ENCODE assay signal across 24 mouse cellular contexts in the genomic region with DNA sequence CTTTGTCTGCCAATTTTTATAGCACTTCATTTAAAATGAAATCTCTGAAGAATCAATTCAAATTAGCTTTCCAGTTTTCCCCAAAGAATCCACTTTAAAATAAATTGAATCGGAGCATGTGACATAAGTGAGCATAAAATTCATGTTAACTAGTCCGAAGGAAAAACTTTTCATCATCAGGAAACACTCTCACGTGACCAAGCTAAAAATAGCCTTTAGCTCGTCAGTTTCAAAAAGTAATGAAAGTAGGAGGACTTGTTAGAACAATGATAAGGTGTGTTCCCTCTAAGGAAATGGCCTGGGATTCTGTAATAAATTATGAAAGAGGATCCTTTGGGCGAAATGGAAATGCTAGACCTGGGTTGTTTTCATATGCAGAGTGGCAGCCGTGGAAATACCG.
DNase-seq lines count a peak whose midpoint lies in the region; ATAC-seq and TF ChIP-seq lines count a peak whose summit lies in the region.
"Had no signal": no experiment of that assay in that cellular context is flagged by ENCODE, and none has a peak within 500 bp of the region (broad histone marks: within the 10 kb centered on the region; RNA-seq: fewer than 3 reads in every experiment).

No protein-coding gene starts in this region.

- 41% methylated on average over 7 of the region's 7 CpGs for WGBS in heart, embryonic 15.5 days
- WGBS in midbrain, postnatal 0 days: 51% methylated on average over 7 of the region's 7 CpGs
- WGBS in midbrain, embryonic 11.5 days: 86% methylated on average over 7 of the region's 7 CpGs
- WGBS in embryonic facial prominence, embryonic 14.5 days: 42% methylated on average over 7 of the region's 7 CpGs
- WGBS in stomach, postnatal 0 days: 61% methylated on average over 7 of the region's 7 CpGs

- TF ChIP-seq CTCF in midbrain, postnatal 0 days (IDR thresholded peaks at IDR 0.05): no peak
- no peak for TF ChIP-seq CTCF in stomach, postnatal 0 days (IDR thresholded peaks at IDR 0.05; ENCODE audit: low read depth)

- no peak for DNase-seq in heart, adult 9 months (ENCODE audit: low spot score in 2 of 2)
- peak; percentile 25 for DNase-seq in midbrain, postnatal 0 days (ENCODE audit: low spot score)
- no peak for DNase-seq in midbrain, embryonic 11.5 days (ENCODE audit: low spot score, missing footprints)
- peak; percentile 65 for DNase-seq in embryonic facial prominence, embryonic 14.5 days (ENCODE audit: low spot score)
- DNase-seq in stomach, postnatal 0 days (ENCODE audit: low spot score): no peak
- DNase-seq in retina, embryonic 14.5 days (ENCODE audit: low spot score): no peak
- DNase-seq in cerebellum, postnatal 4 days (ENCODE audit: low spot score in 2 of 2): no peak
- DNase-seq: adrenal gland, adult 8-10 months; cerebellum, adult 2 months; cerebellum, postnatal 25 days; heart, postnatal 4 days; kidney, adult 2 months; layer of hippocampus, adult 9-11 months; lung, embryonic 14.5 days; lung, postnatal 14 days; thymus, postnatal 14 days had no signal

- H3K9me3 ChIP-seq in heart, embryonic 15.5 days (replicated peaks): no peaks in the 10 kb centered on the region
- H3K9me3 ChIP-seq in midbrain, postnatal 0 days (ENCODE audit: low read length): no peaks in the 10 kb centered on the region
- H3K9me3 ChIP-seq in midbrain, embryonic 11.5 days (ENCODE audit: control insufficient read depth, low read length): no peaks in the 10 kb centered on the region
- no peaks in the 10 kb centered on the region for H3K9me3 ChIP-seq in embryonic facial prominence, embryonic 14.5 days (ENCODE audit: control insufficient read depth, low read length)
- no peaks in the 10 kb centered on the region for H3K9me3 ChIP-seq in stomach, postnatal 0 days (ENCODE audit: control insufficient read depth, low read length)
- H3K9me3 ChIP-seq: forebrain, embryonic 10.5 days; forebrain, embryonic 15.5 days; hindbrain, embryonic 13.5 days; liver, embryonic 15.5 days; midbrain, embryonic 15.5 days; stomach, embryonic 15.5 days had no signal

- H3K27ac ChIP-seq in heart, embryonic 15.5 days: no peak overlapping the region
- no peak overlapping the region for H3K27ac ChIP-seq in midbrain, postnatal 0 days (ENCODE audit: low read depth, low read length)
- H3K27ac ChIP-seq in midbrain, embryonic 11.5 days (ENCODE audit: low read depth, low read length): no peak overlapping the region
- H3K27ac ChIP-seq in embryonic facial prominence, embryonic 14.5 days (replicated peaks; ENCODE audit: low read depth, low read length): no peak overlapping the region
- no peak overlapping the region for H3K27ac ChIP-seq in stomach, postnatal 0 days (replicated peaks)
- H3K27ac ChIP-seq: forebrain, embryonic 10.5 days; forebrain, embryonic 15.5 days; hindbrain, embryonic 13.5 days; liver, embryonic 15.5 days; midbrain, embryonic 15.5 days; neural tube, embryonic 13.5 days; stomach, embryonic 15.5 days had no signal

- no peaks in the 10 kb centered on the region for H3K27me3 ChIP-seq in heart, embryonic 15.5 days
- no peaks in the 10 kb centered on the region for H3K27me3 ChIP-seq in midbrain, postnatal 0 days (ENCODE audit: insufficient read depth, low read length)
- H3K27me3 ChIP-seq in midbrain, embryonic 11.5 days (ENCODE audit: control insufficient read depth, insufficient read depth, low read length): no peaks in the 10 kb centered on the region
- H3K27me3 ChIP-seq in embryonic facial prominence, embryonic 14.5 days (replicated peaks; ENCODE audit: control insufficient read depth, insufficient read depth, low read length): no peaks in the 10 kb centered on the region
- no peaks in the 10 kb centered on the region for H3K27me3 ChIP-seq in stomach, postnatal 0 days (ENCODE audit: control insufficient read depth, insufficient read depth, low read length)
- H3K27me3 ChIP-seq: forebrain, embryonic 15.5 days; hindbrain, embryonic 13.5 days; liver, embryonic 15.5 days; midbrain, embryonic 15.5 days; neural tube, embryonic 13.5 days; stomach, embryonic 15.5 days had no signal

- H3K4me3 ChIP-seq in heart, embryonic 15.5 days: no peak overlapping the region
- H3K4me3 ChIP-seq in midbrain, postnatal 0 days (ENCODE audit: low read depth, low read length): no peak overlapping the region
- H3K4me3 ChIP-seq in midbrain, embryonic 11.5 days (ENCODE audit: low read depth, low read length): no peak overlapping the region
- no peak overlapping the region for H3K4me3 ChIP-seq in embryonic facial prominence, embryonic 14.5 days (ENCODE audit: low read depth, low read length)
- no peak overlapping the region for H3K4me3 ChIP-seq in stomach, postnatal 0 days (ENCODE audit: low read depth, low read length)
- H3K4me3 ChIP-seq: forebrain, embryonic 10.5 days; forebrain, embryonic 15.5 days; hindbrain, embryonic 13.5 days; liver, embryonic 15.5 days; midbrain, embryonic 15.5 days; neural tube, embryonic 13.5 days; stomach, embryonic 15.5 days had no signal

- H3K36me3 ChIP-seq in heart, embryonic 15.5 days: no peaks in the 10 kb centered on the region
- no peaks in the 10 kb centered on the region for H3K36me3 ChIP-seq in midbrain, postnatal 0 days (ENCODE audit: insufficient read depth, low read length)
- no peaks in the 10 kb centered on the region for H3K36me3 ChIP-seq in midbrain, embryonic 11.5 days (ENCODE audit: control insufficient read depth, insufficient read depth, low read length)
- H3K36me3 ChIP-seq in embryonic facial prominence, embryonic 14.5 days (ENCODE audit: control insufficient read depth, insufficient read depth, low read length): no peaks in the 10 kb centered on the region
- no peaks in the 10 kb centered on the region for H3K36me3 ChIP-seq in stomach, postnatal 0 days (ENCODE audit: control insufficient read depth, insufficient read depth, low read length)
- H3K36me3 ChIP-seq: forebrain, embryonic 10.5 days; forebrain, embryonic 15.5 days; hindbrain, embryonic 13.5 days; liver, embryonic 15.5 days; midbrain, embryonic 15.5 days; neural tube, embryonic 13.5 days; stomach, embryonic 15.5 days had no signal

- H3K4me1 ChIP-seq in heart, embryonic 15.5 days (replicated peaks): 0 out of 2 replicates have a peak, but pooled peaks cover 10% of the 10 kb centered on the region
- H3K4me1 ChIP-seq in midbrain, postnatal 0 days (ENCODE audit: insufficient read depth, low read length): no peaks in the 10 kb centered on the region
- no peaks in the 10 kb centered on the region for H3K4me1 ChIP-seq in midbrain, embryonic 11.5 days (ENCODE audit: control insufficient read depth, insufficient read depth, low read length)
- peaks cover 8% of the 10 kb centered on the region; the same call in 1 of the 2 replicates for H3K4me1 ChIP-seq in embryonic facial prominence, embryonic 14.5 days (ENCODE audit: control insufficient read depth, insufficient read depth, low read length)
- H3K4me1 ChIP-seq in stomach, postnatal 0 days (replicated peaks; ENCODE audit: control insufficient read depth, insufficient read depth): no peaks in the 10 kb centered on the region
- H3K4me1 ChIP-seq: forebrain, embryonic 15.5 days; liver, embryonic 15.5 days; midbrain, embryonic 15.5 days; neural tube, embryonic 13.5 days; stomach, embryonic 15.5 days had no signal

- no peak overlapping the region for H3K9ac ChIP-seq in heart, embryonic 15.5 days
- no peak overlapping the region for H3K9ac ChIP-seq in midbrain, postnatal 0 days (replicated peaks; ENCODE audit: low read length, poor library complexity, severe bottlenecking)
- H3K9ac ChIP-seq in midbrain, embryonic 11.5 days (ENCODE audit: low read length): no peak overlapping the region
- no peak overlapping the region for H3K9ac ChIP-seq in embryonic facial prominence, embryonic 14.5 days (ENCODE audit: low read depth, low read length)
- no peak overlapping the region for H3K9ac ChIP-seq in stomach, postnatal 0 days (ENCODE audit: low read length)
- H3K9ac ChIP-seq: forebrain, embryonic 15.5 days; hindbrain, embryonic 13.5 days; liver, embryonic 15.5 days; lung, embryonic 14.5 days; midbrain, embryonic 15.5 days; neural tube, embryonic 13.5 days; stomach, embryonic 15.5 days had no signal

- 0 out of 2 replicates have a peak overlapping the region, but pooled peaks have one; percentile 2 for H3K4me2 ChIP-seq in heart, embryonic 15.5 days
- H3K4me2 ChIP-seq in midbrain, postnatal 0 days (ENCODE audit: low read depth, low read length, poor library complexity, severe bottlenecking): no peak overlapping the region
- H3K4me2 ChIP-seq in midbrain, embryonic 11.5 days: no peak overlapping the region
- peak overlapping the region; percentile 18; the same call in 1 of the 2 replicates for H3K4me2 ChIP-seq in embryonic facial prominence, embryonic 14.5 days (ENCODE audit: low read depth, low read length)
- H3K4me2 ChIP-seq in stomach, postnatal 0 days (replicated peaks; ENCODE audit: low read depth): no peak overlapping the region
- H3K4me2 ChIP-seq: forebrain, embryonic 15.5 days; hindbrain, embryonic 13.5 days; liver, embryonic 15.5 days; lung, embryonic 14.5 days; midbrain, embryonic 15.5 days; neural tube, embryonic 13.5 days; stomach, embryonic 15.5 days had no signal

- ATAC-seq in heart, embryonic 15.5 days (replicated peaks; ENCODE audit: insufficient number of reproducible peaks, insufficient read depth, low FRiP score, low read depth): no peak
- no peak for ATAC-seq in midbrain, postnatal 0 days (ENCODE audit: low FRiP score)
- ATAC-seq in midbrain, embryonic 11.5 days (ENCODE audit: low FRiP score): no peak
- no peak for ATAC-seq in embryonic facial prominence, embryonic 14.5 days (ENCODE audit: low read depth)
- ATAC-seq in stomach, postnatal 0 days (ENCODE audit: low FRiP score, low TSS enrichment): no peak
- ATAC-seq: forebrain, embryonic 15.5 days; midbrain, embryonic 15.5 days had no signal

- TF ChIP-seq EP300 in stomach, postnatal 0 days (optimal IDR thresholded peaks at IDR 0.05): no peak

Comparison
In these comparisons a context has a peak if more than half of its experiments do, and no peak if none do; other contexts are left out.
1. DNase-seq: peak in midbrain, postnatal 0 days (single experiment) and embryonic facial prominence, embryonic 14.5 days (single experiment); none in heart, adult 9 months (0 of 2), midbrain, embryonic 11.5 days (single experiment), stomach, postnatal 0 days (single experiment), retina, embryonic 14.5 days (single experiment) and cerebellum, postnatal 4 days (0 of 2).
2. H3K4me2 ChIP-seq: peak in heart, embryonic 15.5 days (single experiment) and embryonic facial prominence, embryonic 14.5 days (single experiment); none in midbrain, postnatal 0 days (single experiment), midbrain, embryonic 11.5 days (single experiment) and stomach, postnatal 0 days (single experiment).